Mouse (Mus musculus) kidney, postnatal 0 days (tissue): ENCODE results near the gene Mybpc1. TPM values are rescaled to one million over a fixed set of nuclear protein-coding genes. Genes with fewer than 3 reads are reported as not detected.
"Not testable (repeated sequence)": the region's sequence is repeated elsewhere in the genome, so short reads cannot be mapped to it uniquely, and the experiment has no call there.

Experiments used
- ATAC-seq: fragments of 200-750 bp; cut with Nextera tagmentation; replicated peaks from 2 replicates; pipeline ENCODE4 v1.8.0; 2017; ENCODE audit warnings: low read depth, moderate number of reproducible peaks, moderate TSS enrichment, moderate library complexity; ENCODE audit not compliant: low FRiP score
- DNase-seq: peaks from one replicate; pipeline ENCODE4 v3.0.0-alpha.2; 2016; ENCODE audit warnings: low spot score
- H3K27ac ChIP-seq: fragments of 300-500 bp; sonication (generic); 2 replicates; pipeline ENCODE4 v1.5.1; 2014; ENCODE audit warnings: mild to moderate bottlenecking
- H3K27me3 ChIP-seq: fragments of 300-500 bp; sonication (generic); 2 replicates; pipeline ENCODE4 v1.6.1; 2014; ENCODE audit warnings: low read length, mixed read lengths; ENCODE audit not compliant: insufficient read depth
- H3K36me3 ChIP-seq: fragments of 300-500 bp; sonication (generic); 2 replicates; pipeline ENCODE4 v1.6.1; 2014; ENCODE audit warnings: low read length, mixed read lengths; ENCODE audit not compliant: insufficient read depth
- H3K4me1 ChIP-seq: fragments of 300-500 bp; sonication (generic); replicated peaks from 2 replicates; pipeline ENCODE4 v1.6.1; 2014; ENCODE audit warnings: antibody characterized with exemption, low read length, mixed read lengths; ENCODE audit not compliant: insufficient read depth
- H3K4me2 ChIP-seq: fragments of 300-500 bp; sonication (generic); 2 replicates; pipeline ENCODE4 v1.6.1; 2014; ENCODE audit warnings: mild to moderate bottlenecking, low read length, moderate library complexity, mixed read lengths
- H3K4me3 ChIP-seq: fragments of 300-500 bp; sonication (generic); replicated peaks from 2 replicates; pipeline ENCODE4 v1.5.1; 2014; ENCODE audit warnings: low read depth, low read length
- H3K9ac ChIP-seq: fragments of 300-500 bp; sonication (generic); 2 replicates; pipeline ENCODE4 v1.6.1; 2014; ENCODE audit warnings: low read depth, low read length
- H3K9me3 ChIP-seq: fragments of 300-500 bp; sonication (generic); replicated peaks from 2 replicates; pipeline ENCODE4 v1.6.1; 2016; ENCODE audit warnings: low read length, inconsistent platforms, mixed read lengths
- CTCF ChIP-seq: IDR thresholded peaks from 2 replicates; pipeline ENCODE4 v1.5.1; 2016; ENCODE audit warnings: antibody characterized with exemption, low read depth, mild to moderate bottlenecking, moderate library complexity
- WGBS: fragments of 180-500 bp; shearing (Covaris S2); extraction: QIAGEN DNeasy Blood & Tissue Kit; methylation state at CpG from one replicate; pipeline ENCODE4 v1.1.7; 2014; 5-methylcytosine and 5-hydroxymethylcytosine counted together
- polyA plus RNA-seq: library from polyadenylated mRNA; unstranded; fragments of >200 nt; fragmentation: Nextera tagmentation; extraction: Ambion mirVana; gene quantifications from 2 replicates; pipeline ENCODE4 v1.2.1, GENCODE M21; 2015

Mybpc1 gene
- polyA plus RNA-seq, 1 experiment from 2014 or later, result 1.2 TPM

- ATAC-seq, result no peak
- no peak overlapping the region for H3K27ac ChIP-seq
- WGBS, result 71% methylated on average over 7 of the region's 7 CpGs
- no peak overlapping the region for H3K4me2 ChIP-seq
- H3K36me3 ChIP-seq, result no peaks in the 10 kb centered on the region
- H3K27me3 ChIP-seq, result no peaks in the 10 kb centered on the region
- no peaks in the 10 kb centered on the region for H3K9me3 ChIP-seq
- H3K9ac ChIP-seq, result no peak overlapping the region
- TF ChIP-seq CTCF, result no peak
- peaks cover 4% of the 10 kb centered on the region; the same call in 1 of the 2 replicates for H3K4me1 ChIP-seq
- no peak overlapping the region for H3K4me3 ChIP-seq
- DNase-seq, result no peak
These were observed 113.3 kb downstream of the Mybpc1 start for GRCm38 (mm10) chr10:88491632-88492031.

DNA sequence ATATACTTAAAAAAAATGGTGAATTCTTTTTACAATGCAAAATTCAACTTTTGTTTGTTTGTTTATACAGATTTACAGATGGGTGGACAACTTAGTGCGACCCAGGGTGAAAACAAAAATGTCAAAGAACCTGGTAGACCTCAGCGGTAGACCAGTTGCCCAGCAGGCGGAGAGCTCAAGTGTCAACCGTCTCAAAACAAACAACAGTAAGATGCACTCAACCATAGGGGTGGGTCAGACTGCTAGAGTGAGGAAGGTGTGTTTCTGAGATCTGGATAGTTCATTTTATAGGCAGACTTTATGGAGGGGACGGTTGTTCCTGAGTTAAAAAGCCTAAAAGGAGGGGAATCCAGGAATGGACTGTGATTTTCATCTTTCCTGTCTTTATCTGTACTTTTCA lies 116.3 kb downstream of the Mybpc1 start:
- Histone ChIP-seq H3K9me3 (no peaks in the 10 kb centered on the region), H3K4me1 (no peaks in the 10 kb centered on the region), H3K4me3 (no peak overlapping the region), H3K36me3 (no peaks in the 10 kb centered on the region), H3K27me3 (no peaks in the 10 kb centered on the region), H3K4me2 (no peak overlapping the region), H3K9ac (no peak overlapping the region), H3K27ac (no peak overlapping the region)
- ATAC-seq, result no peak
- 55% methylated on average over 5 of the region's 5 CpGs for WGBS
- peak; percentile 57 for DNase-seq
- no peak for TF ChIP-seq CTCF

DNA sequence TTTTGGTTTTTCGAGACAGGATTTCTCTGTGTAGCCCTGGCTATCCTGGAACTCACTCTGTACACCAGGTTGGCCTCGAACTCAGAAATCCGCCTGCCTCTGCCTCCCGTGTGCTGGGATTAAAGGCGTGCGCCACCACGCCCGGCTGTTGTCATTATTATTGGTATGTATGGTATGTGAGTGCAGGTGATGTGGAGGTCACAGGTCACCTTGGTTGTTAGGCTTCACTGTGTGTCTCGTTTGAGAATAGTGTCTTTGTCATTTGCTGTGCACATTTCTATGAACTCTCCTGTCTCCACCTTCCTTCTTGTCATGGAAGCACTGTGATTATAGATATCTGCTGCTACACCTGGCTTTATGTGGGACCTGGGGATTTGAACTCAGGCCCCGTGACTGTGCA lies 122.1 kb downstream of the Mybpc1 start:
- not testable (repeated sequence) for ATAC-seq, H3K9me3 ChIP-seq, H3K4me2 ChIP-seq, H3K27ac ChIP-seq, H3K27me3 ChIP-seq, H3K4me1 ChIP-seq, H3K4me3 ChIP-seq, H3K9ac ChIP-seq, H3K36me3 ChIP-seq, DNase-seq
- 94% methylated on average over 10 of the region's 10 CpGs for WGBS

Other genes starting within 250 kb of the Mybpc1 start
- gene Dram1, start 226.1 kb downstream of the Mybpc1 start, polyA plus RNA-seq, result 5.6 and 5.9 TPM in 2 replicates
- 9.0 and 10.2 TPM in 2 replicates for gene Gnptab, start 226.0 kb downstream of the Mybpc1 start, polyA plus RNA-seq
- 0.16 TPM in 1 of 2 replicates, not detected in the other for gene Sycp3, start 145.6 kb downstream of the Mybpc1 start, polyA plus RNA-seq
- 246 and 283 TPM in 2 replicates for gene Chpt1, start 101.1 kb downstream of the Mybpc1 start, polyA plus RNA-seq
- gene Spic, start 79.9 kb upstream of the Mybpc1 start, polyA plus RNA-seq, result 0.71 and 1.0 TPM in 2 replicates
- 186 and 194 TPM in 2 replicates for gene Arl1, start 125.7 kb upstream of the Mybpc1 start, polyA plus RNA-seq
- gene Utp20, start 221.7 kb upstream of the Mybpc1 start, polyA plus RNA-seq, result 12.4 and 14.7 TPM in 2 replicates